Mouse (Mus musculus): ENCODE data around the gene Slu7. TPM values are rescaled to one million over a fixed set of nuclear protein-coding genes. Genes with fewer than 3 reads are reported as not detected.

Gene Slu7
- total and polyA plus RNA-seq, 2 experiments from 2014 or later, result 31.5 to 55.5 TPM

DNA sequence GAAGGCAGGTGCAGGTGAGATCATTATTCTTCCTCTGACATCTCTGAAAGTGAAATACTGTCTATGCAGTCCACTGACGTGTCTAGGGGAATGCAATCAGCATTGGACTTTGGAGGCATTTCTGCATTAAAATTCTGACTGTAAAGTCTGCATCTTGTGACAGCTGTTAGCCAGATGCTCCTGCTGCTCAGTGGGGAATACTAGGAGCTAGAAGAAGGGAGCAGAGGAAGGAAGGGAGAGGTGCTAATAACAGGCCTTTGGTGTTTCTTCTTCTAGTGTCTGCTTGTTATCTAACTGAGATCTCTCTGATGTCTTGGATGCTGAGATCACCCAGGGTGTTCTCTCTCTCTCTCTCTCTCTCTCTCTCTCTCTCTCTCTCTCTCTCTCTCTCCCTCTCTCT is 39.6 kb downstream of the Slu7 start:
- Histone ChIP-seq H3K9me3 (ENCODE audit: low read length) (no peaks in the 10 kb centered on the region), H3K4me3 (ENCODE audit: low read length) (no peak overlapping the region), H3K27ac (no peak overlapping the region), H3K27me3 (ENCODE audit: insufficient read depth, low read length) (no peaks in the 10 kb centered on the region), H3K36me3 (ENCODE audit: insufficient read depth, low read length) (no peaks in the 10 kb centered on the region), H3K4me2 (ENCODE audit: low read depth, low read length) (no peak overlapping the region), H3K4me1 (ENCODE audit: insufficient read depth, low read length) (peaks cover 4% of the 10 kb centered on the region; the same call in 1 of the 2 replicates), H3K9ac (replicated peaks; ENCODE audit: low read length) (no peak overlapping the region)
- ATAC-seq, result no peak
- TF ChIP-seq CTCF (IDR thresholded peaks at IDR 0.05; ENCODE audit: low read depth), result no peak
- no peak for DNase-seq (ENCODE audit: low spot score)
- WGBS, result 74% methylated on average over 1 of the region's 1 CpGs

DNA sequence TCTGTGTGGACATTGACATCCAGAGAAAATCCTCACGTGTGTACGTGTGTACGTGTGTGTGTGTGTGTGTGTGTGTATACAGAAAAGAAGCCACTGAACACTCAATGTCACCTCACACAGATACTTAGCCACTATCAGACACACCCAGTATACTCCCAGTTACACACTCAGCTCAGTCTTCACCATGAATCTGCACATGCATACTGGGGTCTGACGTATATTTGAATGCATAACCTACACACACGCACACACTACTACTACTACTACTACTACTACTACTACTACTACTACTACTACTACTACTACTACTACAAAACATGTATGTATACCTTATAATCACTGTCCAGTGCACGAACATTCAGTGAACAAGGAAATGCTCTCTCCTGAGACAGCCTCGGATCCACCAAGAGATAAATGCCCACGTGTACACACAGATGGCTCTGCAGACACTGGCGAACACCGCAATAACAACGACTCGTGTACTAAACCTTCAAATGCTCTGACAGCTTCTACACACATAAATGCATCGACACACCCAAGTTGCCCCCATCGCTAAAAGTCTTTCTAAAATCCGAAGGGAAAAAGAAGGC is 40.2 kb downstream of the Slu7 start:
- H3K4me3 ChIP-seq (ENCODE audit: low read length), result peak overlapping the region; percentile 30
- no peak overlapping the region for H3K27ac ChIP-seq
- ATAC-seq (peak; percentile 41), DNase-seq (ENCODE audit: low spot score) (no peak)
- no peaks in the 10 kb centered on the region for H3K27me3 ChIP-seq (ENCODE audit: insufficient read depth, low read length)
- H3K4me1 ChIP-seq (ENCODE audit: insufficient read depth, low read length), result peaks cover 4% of the 10 kb centered on the region; the same call in 1 of the 2 replicates
- no peak for TF ChIP-seq CTCF (IDR thresholded peaks at IDR 0.05; ENCODE audit: low read depth)
- H3K4me2 ChIP-seq (ENCODE audit: low read depth, low read length), result peak overlapping the region; percentile 60
- no peaks in the 10 kb centered on the region for H3K9me3 ChIP-seq (ENCODE audit: low read length)
- no peaks in the 10 kb centered on the region for H3K36me3 ChIP-seq (ENCODE audit: insufficient read depth, low read length)
- peak overlapping the region; percentile 35; the same call in 1 of the 2 replicates for H3K9ac ChIP-seq (replicated peaks; ENCODE audit: low read length)
- WGBS, result 51% methylated on average over 15 of the region's 15 CpGs

DNA sequence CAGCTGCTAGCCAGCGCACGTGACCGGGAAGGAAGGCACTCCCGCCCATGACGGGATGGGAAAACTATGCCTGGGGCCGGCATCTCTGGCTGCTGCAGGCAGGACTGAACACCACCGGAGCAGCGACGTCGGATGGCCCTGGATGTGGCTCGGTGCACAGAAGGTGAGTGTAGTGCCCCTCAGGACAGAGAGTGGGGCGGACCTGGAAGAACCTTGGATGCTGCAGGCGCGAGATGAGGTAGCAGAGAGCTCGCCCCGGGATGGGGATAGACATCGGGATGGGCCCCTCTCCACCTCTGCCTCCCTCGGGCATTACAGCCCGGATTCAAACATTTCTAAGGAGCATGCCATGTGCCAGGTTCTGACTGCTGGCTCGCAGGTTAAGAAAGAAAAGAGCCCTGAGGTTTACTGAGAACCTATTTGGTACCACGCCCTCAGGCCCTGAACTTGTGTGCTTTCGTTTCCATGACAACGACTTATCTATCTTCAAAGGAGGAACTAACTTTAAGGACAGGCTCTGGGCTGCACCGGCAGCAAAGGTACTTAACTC is 40.8 kb downstream of the Slu7 start, which contains the start of gene C1qtnf2:
Gene C1qtnf2 (plus strand): TSS at position 52 of the 550 bp plus-strand sequence.
- peak within 1 kb of the TSS; percentile 60 for H3K4me2 ChIP-seq (ENCODE audit: low read depth, low read length)
- peak; percentile 54 for DNase-seq (ENCODE audit: low spot score)
- no peak for TF ChIP-seq CTCF (IDR thresholded peaks at IDR 0.05; ENCODE audit: low read depth)
- H3K27me3 ChIP-seq (ENCODE audit: insufficient read depth, low read length), result no peaks in the 10 kb centered on the region
- peak within 1 kb of the TSS; percentile 30 for H3K4me3 ChIP-seq (ENCODE audit: low read length)
- H3K27ac ChIP-seq, result no peak within 1 kb of the TSS
- ATAC-seq, result peak; percentile 70
- H3K4me1 ChIP-seq (ENCODE audit: insufficient read depth, low read length), result peaks cover 4% of the 10 kb centered on the region; the same call in 1 of the 2 replicates
- no peaks in the 10 kb centered on the region for H3K36me3 ChIP-seq (ENCODE audit: insufficient read depth, low read length)
- no peaks in the 10 kb centered on the region for H3K9me3 ChIP-seq (ENCODE audit: low read length)
- WGBS, result 6% methylated on average over 24 of the region's 24 CpGs
- peak within 1 kb of the TSS; percentile 35; the same call in 1 of the 2 replicates for H3K9ac ChIP-seq (replicated peaks; ENCODE audit: low read length)

DNA sequence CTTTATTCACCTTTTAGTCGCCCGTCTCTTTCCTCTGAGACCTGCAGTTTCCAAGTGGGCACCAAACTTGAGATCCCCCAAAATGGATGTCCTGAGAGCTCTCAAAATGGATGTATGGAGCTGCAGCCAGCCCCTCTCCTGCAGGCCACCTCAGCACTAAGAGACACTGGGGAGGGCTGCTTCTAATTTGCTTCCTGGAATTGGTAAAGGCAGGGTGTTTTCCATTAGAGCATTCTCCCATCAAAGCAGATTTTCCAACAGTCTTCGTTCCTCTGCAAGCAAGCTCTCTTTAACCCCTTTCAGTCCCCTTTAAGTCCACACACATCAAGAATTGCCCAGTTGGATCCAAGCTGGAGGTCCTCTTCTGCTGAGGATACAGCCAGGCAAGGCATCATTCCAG is 45.8 kb downstream of the Slu7 start:
- DNase-seq (ENCODE audit: low spot score) (no peak), ATAC-seq (no peak)
- TF ChIP-seq CTCF (IDR thresholded peaks at IDR 0.05; ENCODE audit: low read depth), result no peak
- Histone ChIP-seq H3K9me3 (ENCODE audit: low read length) (no peaks in the 10 kb centered on the region), H3K27ac (no peak overlapping the region), H3K9ac (replicated peaks; ENCODE audit: low read length) (no peak overlapping the region), H3K4me2 (ENCODE audit: low read depth, low read length) (no peak overlapping the region), H3K27me3 (ENCODE audit: insufficient read depth, low read length) (no peaks in the 10 kb centered on the region), H3K36me3 (ENCODE audit: insufficient read depth, low read length) (no peaks in the 10 kb centered on the region), H3K4me1 (ENCODE audit: insufficient read depth, low read length) (no peaks in the 10 kb centered on the region), H3K4me3 (ENCODE audit: low read length) (no peak overlapping the region)
- WGBS, result 93% methylated on average over 3 of the region's 3 CpGs

DNA sequence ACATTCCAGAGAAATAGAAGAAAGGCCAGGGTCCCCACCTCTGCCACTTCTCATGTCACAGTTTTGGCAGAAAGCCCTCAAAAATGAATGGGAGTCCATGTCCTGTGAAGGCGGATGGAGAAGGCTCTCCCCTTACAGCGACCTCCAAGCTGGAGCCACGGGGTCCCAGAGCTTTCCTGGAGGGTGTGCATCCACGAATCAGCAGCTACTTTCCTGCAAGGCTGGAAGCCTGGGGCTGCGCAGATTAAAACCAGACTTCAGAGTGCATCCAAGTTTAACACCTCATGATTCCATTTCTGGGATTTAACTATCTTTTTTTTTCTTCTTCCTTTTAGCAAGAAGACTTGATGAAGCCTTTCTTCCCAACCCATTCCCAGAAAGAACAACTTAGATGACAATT is 47.0 kb downstream of the Slu7 start:
- Histone ChIP-seq H3K36me3 (ENCODE audit: insufficient read depth, low read length) (no peaks in the 10 kb centered on the region), H3K9me3 (ENCODE audit: low read length) (no peaks in the 10 kb centered on the region), H3K4me3 (ENCODE audit: low read length) (no peak overlapping the region), H3K9ac (replicated peaks; ENCODE audit: low read length) (no peak overlapping the region), H3K27ac (no peak overlapping the region), H3K27me3 (ENCODE audit: insufficient read depth, low read length) (no peaks in the 10 kb centered on the region), H3K4me1 (ENCODE audit: insufficient read depth, low read length) (no peaks in the 10 kb centered on the region), H3K4me2 (ENCODE audit: low read depth, low read length) (no peak overlapping the region)
- TF ChIP-seq CTCF (IDR thresholded peaks at IDR 0.05; ENCODE audit: low read depth), result no peak
- DNase-seq (ENCODE audit: low spot score) (no peak), ATAC-seq (no peak)
- 57% methylated on average over 5 of the region's 5 CpGs for WGBS

DNA sequence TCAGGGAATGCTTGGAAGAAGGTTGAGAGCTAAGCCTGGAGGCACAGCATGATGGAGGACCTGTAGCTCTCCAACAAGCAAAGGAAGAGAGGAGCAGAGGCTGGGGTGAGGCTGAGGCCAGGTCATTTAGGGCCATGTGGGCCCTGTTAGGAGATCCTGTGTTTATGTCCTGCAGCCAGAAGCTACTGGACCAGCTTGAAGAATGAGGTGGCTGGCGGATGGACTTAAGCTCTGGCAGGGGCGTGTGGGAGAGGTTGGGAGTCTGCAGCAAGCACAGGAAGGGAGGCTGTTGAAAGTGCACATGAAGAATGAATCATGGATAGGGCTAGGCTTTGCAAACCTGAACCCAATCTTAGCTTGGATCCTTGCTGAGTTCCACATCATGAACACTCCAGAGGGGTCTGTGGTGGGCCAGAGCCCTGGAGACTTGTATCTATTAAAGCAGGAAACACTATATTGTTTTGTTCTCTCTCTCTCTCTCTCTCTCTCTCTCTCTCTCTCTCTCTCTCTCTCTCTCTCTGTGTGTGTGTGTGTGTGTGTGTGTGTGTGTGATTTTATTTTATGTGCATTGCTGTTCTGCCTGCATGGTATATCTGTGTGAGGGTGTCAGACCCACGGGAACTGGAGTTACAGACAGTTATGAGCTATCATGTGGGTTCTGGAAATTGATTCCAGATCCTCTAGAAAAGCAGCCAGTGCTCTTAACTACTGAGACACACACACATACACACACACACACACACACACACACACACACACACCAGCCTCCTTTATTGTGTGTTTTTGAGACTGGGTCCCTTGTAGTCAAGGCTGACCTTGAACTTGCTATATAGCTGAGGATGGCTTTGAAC is 48.4 kb downstream of the Slu7 start:
- ATAC-seq, result no peak
- 79% methylated on average over 3 of the region's 3 CpGs for WGBS
- TF ChIP-seq CTCF (IDR thresholded peaks at IDR 0.05; ENCODE audit: low read depth), result no peak

More for the DNA sequence above, 48.4 kb downstream of the Slu7 start:
- Histone ChIP-seq H3K27ac (no peak overlapping the region), H3K9me3 (ENCODE audit: low read length) (no peaks in the 10 kb centered on the region), H3K27me3 (ENCODE audit: insufficient read depth, low read length) (no peaks in the 10 kb centered on the region), H3K9ac (replicated peaks; ENCODE audit: low read length) (no peak overlapping the region), H3K4me1 (ENCODE audit: insufficient read depth, low read length) (no peaks in the 10 kb centered on the region), H3K4me2 (ENCODE audit: low read depth, low read length) (no peak overlapping the region), H3K36me3 (ENCODE audit: insufficient read depth, low read length) (no peaks in the 10 kb centered on the region), H3K4me3 (ENCODE audit: low read length) (no peak overlapping the region)
- no peak for DNase-seq (ENCODE audit: low spot score)

All from hindbrain, postnatal 0 days (tissue).